In genomic region chr19:4425610-4426366, GRCm38 (mm10) we compare ENCODE assay signal across 10 mouse cellular contexts. TPM values are rescaled to one million over a fixed set of nuclear protein-coding genes. Genes with fewer than 3 reads are reported as not detected.
DNase-seq lines count a peak whose midpoint lies in the region; ATAC-seq and TF ChIP-seq lines count a peak whose summit lies in the region.
"Had no signal": no experiment of that assay in that cellular context is flagged by ENCODE, and none has a peak within 500 bp of the region (broad histone marks: within the 10 kb centered on the region; RNA-seq: fewer than 3 reads in every experiment).

No protein-coding gene starts in this region.

- no peak for TF ChIP-seq EP300 in stomach, postnatal 0 days (optimal IDR thresholded peaks at IDR 0.05)

- peak; percentile 27 for DNase-seq in cerebellum, adult 11 months
- no peak for DNase-seq in cerebellum, postnatal 4 days (ENCODE audit: low spot score in 2 of 2)
- peak; percentile 45 for DNase-seq in liver
- DNase-seq in liver, embryonic 11.5 days (ENCODE audit: low spot score), result no peak
- DNase-seq in brain, adult 2 months (ENCODE audit: low read depth, low spot score), result peak; percentile 41
- DNase-seq in kidney, postnatal 25 days, result peak; percentile 55 to 70
- peak; percentile 41 for DNase-seq in stomach, postnatal 0 days (ENCODE audit: low spot score)

- peaks cover 8% of the 10 kb centered on the region; the same call in 1 of the 2 replicates for H3K36me3 ChIP-seq in liver, embryonic 11.5 days (ENCODE audit: control insufficient read depth, insufficient read depth, low read length)
- H3K36me3 ChIP-seq in stomach, postnatal 0 days (ENCODE audit: control insufficient read depth, insufficient read depth, low read length), result peaks cover 7% of the 10 kb centered on the region; the same call in 1 of the 2 replicates
- H3K36me3 ChIP-seq: G1E; hindbrain, embryonic 15.5 days had no signal

- no peaks in the 10 kb centered on the region for H3K9me3 ChIP-seq in liver, embryonic 11.5 days (ENCODE audit: control insufficient read depth, low read length)
- H3K9me3 ChIP-seq in stomach, postnatal 0 days (ENCODE audit: control insufficient read depth, low read length), result no peaks in the 10 kb centered on the region
- H3K9me3 ChIP-seq: G1E; hindbrain, embryonic 15.5 days had no signal

- H3K9ac ChIP-seq in liver, embryonic 11.5 days (ENCODE audit: low read depth, low read length), result no peak overlapping the region
- no peak overlapping the region for H3K9ac ChIP-seq in stomach, postnatal 0 days (ENCODE audit: low read length)
- H3K9ac ChIP-seq: hindbrain, embryonic 15.5 days had no signal

- TF ChIP-seq CTCF in stomach, postnatal 0 days (IDR thresholded peaks at IDR 0.05; ENCODE audit: low read depth), result peak; percentile 76

- H3K27me3 ChIP-seq in liver, embryonic 11.5 days (replicated peaks; ENCODE audit: control insufficient read depth, insufficient read depth, low read length), result no peaks in the 10 kb centered on the region; the same call in 1 of the 2 replicates
- H3K27me3 ChIP-seq in stomach, postnatal 0 days (ENCODE audit: control insufficient read depth, insufficient read depth, low read length), result no peaks in the 10 kb centered on the region
- H3K27me3 ChIP-seq: hindbrain, embryonic 15.5 days had no signal

- no peak overlapping the region for H3K4me3 ChIP-seq in liver, embryonic 11.5 days (ENCODE audit: low read depth, low read length)
- no peak overlapping the region for H3K4me3 ChIP-seq in stomach, postnatal 0 days (ENCODE audit: low read depth, low read length)
- H3K4me3 ChIP-seq: hindbrain, embryonic 15.5 days had no signal

- no peak overlapping the region for H3K27ac ChIP-seq in liver, embryonic 11.5 days (ENCODE audit: low read depth, low read length)
- no peak overlapping the region for H3K27ac ChIP-seq in stomach, postnatal 0 days (replicated peaks)
- H3K27ac ChIP-seq: hindbrain, embryonic 15.5 days had no signal

- no peak overlapping the region for H3K4me2 ChIP-seq in liver, embryonic 11.5 days
- H3K4me2 ChIP-seq in stomach, postnatal 0 days (replicated peaks; ENCODE audit: low read depth), result no peak overlapping the region
- H3K4me2 ChIP-seq: hindbrain, embryonic 15.5 days had no signal

- H3K4me1 ChIP-seq in liver, embryonic 11.5 days (replicated peaks; ENCODE audit: control insufficient read depth, insufficient read depth, low read length), result no peaks in the 10 kb centered on the region
- no peaks in the 10 kb centered on the region for H3K4me1 ChIP-seq in stomach, postnatal 0 days (replicated peaks; ENCODE audit: control insufficient read depth, insufficient read depth)
- H3K4me1 ChIP-seq: hindbrain, embryonic 15.5 days had no signal

- 64% methylated on average over 19 of the region's 19 CpGs for WGBS in liver, embryonic 11.5 days
- WGBS in stomach, postnatal 0 days, result 80% methylated on average over 19 of the region's 19 CpGs

- ATAC-seq in liver, embryonic 11.5 days (replicated peaks; ENCODE audit: low FRiP score), result no peak
- ATAC-seq in stomach, postnatal 0 days (ENCODE audit: low FRiP score, low TSS enrichment), result 0 out of 2 replicates have a peak, but pooled peaks have one; percentile 39
- no peak for ATAC-seq in activated CD4-positive, CD25-positive, alpha-beta regulatory T cell, adult 4 months

RNA-seq across cellular contexts. Expression of gene Rhod, which starts 13.4 kb away (rescaled TPM):
- polyA plus RNA-seq in liver, embryonic 11.5 days (2014; fragmentation: Nextera tagmentation; extraction: Ambion mirVana), result 10.3 and 14.3 TPM in 2 replicates
- polyA plus RNA-seq in stomach, postnatal 0 days (2015; fragmentation: Nextera tagmentation; extraction: Ambion mirVana), result 45.5 and 48.0 TPM in 2 replicates
- polyA plus RNA-seq in activated CD4-positive, CD25-positive, alpha-beta regulatory T cell, adult 4 months (2017; shearing (Covaris generic)), result 1 to 10 TPM; 1.9 to 3.2 TPM

RNA-seq across cellular contexts. Expression of gene Kdm2a, which starts 27.7 kb away (rescaled TPM):
- 39.8 and 40.2 TPM in 2 replicates for polyA plus RNA-seq in liver, embryonic 11.5 days (2014; fragmentation: Nextera tagmentation; extraction: Ambion mirVana)
- 12.9 and 15.0 TPM in 2 replicates for polyA plus RNA-seq in stomach, postnatal 0 days (2015; fragmentation: Nextera tagmentation; extraction: Ambion mirVana)
- 10 to 100 TPM; 54.9 to 68.6 TPM for polyA plus RNA-seq in activated CD4-positive, CD25-positive, alpha-beta regulatory T cell, adult 4 months (2017; shearing (Covaris generic))

RNA-seq across cellular contexts. Expression of gene Syt12, which starts 51.5 kb away (rescaled TPM):
- polyA plus RNA-seq in liver, embryonic 11.5 days (2014; fragmentation: Nextera tagmentation; extraction: Ambion mirVana), result 0.26 and 0.27 TPM in 2 replicates
- polyA plus RNA-seq in stomach, postnatal 0 days (2015; fragmentation: Nextera tagmentation; extraction: Ambion mirVana), result 1.9 and 2.5 TPM in 2 replicates
- polyA plus RNA-seq in activated CD4-positive, CD25-positive, alpha-beta regulatory T cell, adult 4 months (2017; shearing (Covaris generic)), result under 1 TPM in 1 of 2 experiments, not detected in 1; 0.14 TPM
- polyA plus RNA-seq: G1E had no signal

Comparison
In these comparisons a context has a peak if more than half of its experiments do, and no peak if none do; other contexts are left out.
1. DNase-seq: peak in cerebellum, adult 11 months (single experiment), liver (single experiment), brain, adult 2 months (single experiment), kidney, postnatal 25 days (2 of 2) and stomach, postnatal 0 days (single experiment); none in cerebellum, postnatal 4 days (0 of 2) and liver, embryonic 11.5 days (single experiment).